Mouse (Mus musculus): ENCODE measurements around the gene Pon1. TPM values are rescaled to one million over a fixed set of nuclear protein-coding genes. Genes with fewer than 3 reads are reported as not detected.
A peak's percentile ranks its signal among the peaks of the same experiment; 100 is the strongest.

The Pon1 gene
- total RNA-seq, 2 experiments from 2014 or later: 0.45 TPM; not detected in 1

DNA sequence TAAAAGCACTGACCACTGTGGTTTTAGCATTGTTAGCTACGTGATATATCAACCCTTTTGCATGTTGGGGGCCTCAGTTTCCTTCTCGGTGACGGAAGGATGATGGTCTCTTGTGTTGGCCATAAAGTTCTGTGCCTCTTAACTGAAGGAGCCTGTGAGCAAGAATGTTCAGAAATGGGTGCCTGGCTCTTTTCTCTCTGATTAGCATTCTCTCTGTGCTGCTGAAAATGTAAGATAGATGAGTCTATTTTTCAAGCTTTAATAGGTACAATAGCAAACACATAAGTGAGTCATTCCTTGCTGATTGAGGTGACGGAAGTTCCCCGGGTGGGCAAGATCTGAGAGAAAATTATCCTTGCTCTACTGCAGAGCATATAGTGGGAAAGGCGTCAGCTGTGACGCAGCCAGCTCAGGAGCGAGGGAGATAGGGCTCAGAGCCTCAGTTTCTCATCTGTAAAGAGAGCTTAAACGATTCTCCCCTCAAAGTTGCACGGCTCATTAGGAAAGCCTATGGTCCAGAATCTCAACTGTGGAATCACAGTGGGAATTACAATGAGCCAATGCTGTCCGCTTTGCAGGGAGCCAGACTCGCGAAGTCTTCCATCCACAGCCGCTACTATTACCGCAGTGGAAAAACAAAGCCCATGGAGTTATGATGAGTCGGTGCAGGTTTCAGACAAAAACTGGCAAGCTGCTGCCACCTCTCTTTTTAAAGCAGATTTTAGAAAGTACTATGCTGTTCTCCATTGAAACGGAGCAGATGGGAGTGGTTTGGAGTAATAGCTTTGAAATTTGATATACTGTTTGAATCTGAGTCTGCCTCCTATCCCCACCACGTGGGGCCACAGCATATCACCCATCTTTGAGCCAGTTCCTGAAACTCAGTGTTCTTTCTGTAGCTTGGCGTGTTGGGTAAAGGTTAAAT, 15.5 kb downstream of the Pon1 start:
- no peak for DNase-seq

DNA sequence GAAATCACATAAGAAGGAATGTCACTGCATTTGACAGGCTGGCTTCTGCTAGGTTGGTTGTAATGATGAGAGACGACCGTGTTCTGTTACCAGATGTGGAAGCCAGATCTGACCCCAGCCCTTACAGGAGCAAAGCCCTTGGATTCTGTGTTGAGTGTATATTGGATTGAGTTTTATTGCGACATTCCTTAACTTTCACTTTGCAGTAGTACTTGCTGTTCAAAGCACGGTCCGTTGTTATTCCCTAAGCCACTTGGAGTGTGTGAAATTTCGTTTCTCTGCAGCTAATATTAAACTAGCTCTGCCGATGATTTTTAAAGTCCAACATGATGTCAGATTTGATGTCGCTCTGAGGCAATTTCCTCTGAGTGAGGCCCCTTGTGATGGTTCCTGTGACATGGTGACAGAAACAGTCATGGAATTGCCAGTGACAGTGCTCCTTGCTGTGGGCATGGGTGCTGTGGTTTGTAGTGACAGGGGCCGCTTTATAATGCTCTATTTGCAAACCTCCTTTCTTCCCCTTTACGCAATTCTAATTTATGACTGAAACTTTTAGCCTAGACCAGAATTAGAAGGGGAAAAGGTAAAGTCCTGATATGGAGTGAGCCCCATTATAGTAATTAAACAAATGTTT, 19.4 kb downstream of the Pon1 start:
- DNase-seq: no peak

DNA sequence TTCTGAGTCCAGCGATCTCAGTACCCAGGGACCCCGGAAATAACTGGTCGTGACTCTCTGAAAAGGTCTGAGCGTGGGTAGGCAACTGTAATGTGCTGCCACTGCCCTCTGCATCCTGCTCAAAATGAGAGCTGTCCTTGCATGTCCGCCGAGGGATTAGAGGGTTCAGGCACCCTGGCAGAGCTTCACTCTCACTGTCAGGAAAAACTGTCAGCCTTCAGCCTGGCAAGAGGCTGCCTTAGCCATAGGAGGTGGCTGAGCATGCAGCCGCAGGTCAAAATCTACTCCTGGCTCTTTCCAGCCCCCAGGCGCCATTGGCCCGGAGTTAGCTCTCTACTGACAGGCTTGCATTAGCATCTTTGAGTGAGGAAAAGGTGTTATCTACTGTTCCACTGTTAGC, 21.2 kb downstream of the Pon1 start:
- DNase-seq: no peak

DNA sequence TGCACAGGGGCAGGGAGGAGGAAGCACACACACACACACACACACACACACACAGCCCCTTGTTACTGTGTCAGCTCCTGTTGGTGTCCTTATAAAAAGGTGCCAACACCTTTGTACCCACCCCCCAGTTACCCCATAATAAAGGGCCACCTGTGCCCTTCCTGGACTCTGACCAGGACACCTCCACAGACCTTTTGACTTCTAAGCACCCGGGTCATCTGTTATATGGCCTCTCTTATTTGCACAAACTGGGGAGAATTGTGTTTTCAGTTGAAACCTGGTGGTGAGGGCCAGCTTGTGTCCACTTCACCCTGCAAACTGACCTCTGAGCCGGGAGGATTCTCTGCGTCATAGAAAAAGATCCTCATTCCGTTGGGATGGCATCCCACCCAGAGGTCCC, 22.3 kb downstream of the Pon1 start:
- DNase-seq: no peak

DNA sequence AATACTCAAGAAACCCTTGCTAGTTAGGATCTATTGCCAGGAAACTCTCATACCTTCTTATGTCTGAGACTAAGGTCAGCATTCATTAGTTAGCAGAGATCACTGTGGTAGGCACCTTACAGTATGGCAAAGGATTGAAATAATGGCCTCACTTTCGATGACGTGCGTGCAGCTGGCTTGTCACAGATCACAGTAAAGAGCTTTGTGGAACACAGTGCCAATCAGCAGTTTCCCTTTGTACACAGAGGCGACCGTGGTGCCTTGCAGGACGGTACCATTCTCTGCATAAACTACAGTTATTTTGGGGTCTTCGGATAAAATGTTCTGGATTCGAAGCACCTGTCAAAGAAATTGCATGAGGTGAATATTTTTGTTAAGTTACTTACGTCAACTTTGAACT, 25.6 kb downstream of the Pon1 start:
- DNase-seq: no peak

DNA sequence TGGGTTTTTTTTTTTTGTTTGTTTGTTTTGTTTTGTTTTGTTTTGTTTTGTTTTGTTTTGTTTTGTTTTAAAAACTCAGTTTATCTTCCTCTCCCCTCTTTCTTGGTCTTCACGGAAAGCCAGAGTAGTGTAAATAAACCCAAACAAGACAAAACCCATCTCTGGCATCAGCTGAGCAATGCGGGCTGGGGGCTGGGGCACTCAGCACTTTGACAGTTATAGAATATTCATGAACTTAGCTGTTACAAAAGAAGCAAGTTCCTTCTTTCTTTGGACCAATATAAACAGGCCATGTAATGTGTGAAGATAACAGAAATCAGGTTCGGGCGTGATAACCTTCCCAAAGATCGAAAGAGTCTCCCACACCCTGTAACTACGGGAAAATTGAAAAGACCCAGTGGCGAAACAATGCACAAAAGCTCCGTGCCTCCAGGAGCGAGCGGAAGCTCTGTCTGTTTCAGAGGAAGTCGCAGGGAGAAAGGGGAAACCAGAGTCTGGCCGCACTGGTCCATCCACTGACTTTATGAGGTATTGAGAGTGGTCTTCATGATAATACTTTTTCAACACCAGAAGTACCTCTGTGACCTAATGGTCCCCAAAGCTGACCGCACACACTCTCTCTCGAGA, 26.6 kb downstream of the Pon1 start:
- DNase-seq: no peak

GRCm38 (mm10) chr6:5164855-5165254, 28.9 kb downstream of the Pon1 start:
- no peak for DNase-seq

DNA sequence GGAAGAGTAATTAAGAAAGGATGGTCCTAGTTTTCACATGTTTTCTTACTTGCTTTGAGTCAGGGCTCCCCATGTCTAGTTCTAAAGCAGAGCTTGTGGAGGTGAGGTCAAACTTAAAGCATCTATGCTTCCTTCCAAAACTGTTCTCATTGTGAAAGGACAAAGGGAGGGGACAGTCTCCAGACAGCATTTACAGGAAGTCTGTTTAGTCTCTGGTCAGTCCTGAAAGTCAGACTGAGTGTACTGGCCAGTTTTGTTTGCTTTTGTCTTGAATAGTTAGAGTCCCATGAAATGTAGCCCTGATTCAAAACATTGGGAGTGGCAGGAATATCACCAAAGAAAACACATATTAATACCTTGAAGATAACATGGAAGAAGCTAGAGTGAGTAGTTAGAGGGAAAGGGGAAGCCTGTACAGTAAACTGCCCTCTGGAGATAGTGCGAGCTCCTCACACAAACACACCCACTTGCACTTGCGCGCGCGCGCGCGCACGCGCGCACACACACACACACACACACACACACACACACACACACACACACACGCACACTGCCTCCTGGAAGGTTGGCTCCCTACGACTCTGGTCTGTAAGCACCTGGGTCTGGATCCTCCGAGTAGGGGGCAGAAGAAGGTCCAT, 30.1 kb downstream of the Pon1 start:
- DNase-seq: no peak

GRCm38 (mm10) chr6:5162052-5162451, 31.7 kb downstream of the Pon1 start:
- DNase-seq: no peak

- no peak for DNase-seq
Measured at GRCm38 (mm10) chr6:5159385-5159791, 34.4 kb downstream of the Pon1 start.

DNA sequence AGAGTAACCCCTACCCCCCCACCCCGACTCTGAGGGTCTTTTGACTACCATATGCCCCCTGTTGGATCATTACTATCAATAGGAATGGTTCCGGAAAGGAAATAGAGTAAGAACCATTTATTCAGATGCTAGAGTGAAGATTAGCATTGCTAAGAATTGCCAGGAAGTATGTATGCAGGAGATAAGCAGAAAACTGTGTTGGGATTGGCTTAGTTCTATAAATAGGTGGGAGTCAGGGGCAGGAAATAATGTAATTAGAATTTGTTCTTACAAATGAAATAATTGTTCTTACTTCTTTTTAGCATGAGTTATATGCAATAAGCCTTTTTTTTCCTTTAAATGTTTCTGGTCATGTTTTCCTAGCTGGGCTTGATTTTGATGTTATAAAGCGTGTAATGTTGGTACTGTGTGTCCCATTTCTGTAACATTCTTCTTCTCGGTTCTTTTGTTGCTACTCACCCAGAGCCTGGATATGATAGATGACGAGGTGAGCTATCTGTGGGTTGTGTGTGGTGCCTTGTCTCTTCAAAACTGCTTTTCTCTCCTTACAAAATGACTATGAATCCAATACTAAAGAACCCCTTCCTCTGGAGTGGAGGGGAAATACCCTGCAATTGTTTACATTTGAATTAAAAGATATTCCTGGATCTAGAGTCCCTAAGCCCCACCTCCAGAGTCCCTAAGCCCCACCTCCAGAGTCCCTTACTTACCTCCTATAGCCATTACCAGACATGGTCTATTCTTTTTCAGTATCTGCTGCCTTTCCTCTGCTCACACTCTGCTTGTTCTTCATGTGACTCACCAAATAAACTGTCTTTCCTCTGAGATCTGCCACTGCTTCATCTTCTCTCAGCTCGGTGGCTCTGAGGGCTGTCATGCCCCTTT, 37.0 kb downstream of the Pon1 start:
- no peak for DNase-seq

- DNase-seq: no peak
Measured at GRCm38 (mm10) chr6:5155313-5155927, 38.3 kb downstream of the Pon1 start.

DNA sequence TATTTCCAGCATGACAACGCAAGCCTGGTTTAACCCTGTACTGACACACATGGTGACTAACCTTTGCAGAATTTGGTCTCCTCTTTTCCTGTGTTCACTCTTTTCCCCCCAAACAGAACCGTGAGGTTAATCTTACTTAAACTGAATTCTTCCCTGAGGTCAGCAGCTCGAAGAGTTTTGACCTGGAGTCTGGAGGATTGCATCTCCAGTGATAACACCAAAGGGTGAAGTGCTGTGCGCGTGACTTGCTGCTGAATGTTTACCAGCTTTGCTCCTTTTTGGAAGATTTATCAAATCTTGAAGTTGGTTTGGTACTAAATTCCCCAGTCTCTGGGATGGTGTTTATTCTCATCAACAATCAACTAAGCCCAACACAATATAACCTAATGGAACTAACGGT, 39.0 kb downstream of the Pon1 start:
- DNase-seq: no peak

GRCm38 (mm10) chr6:5152185-5152584, 41.6 kb downstream of the Pon1 start:
- DNase-seq: no peak

DNA sequence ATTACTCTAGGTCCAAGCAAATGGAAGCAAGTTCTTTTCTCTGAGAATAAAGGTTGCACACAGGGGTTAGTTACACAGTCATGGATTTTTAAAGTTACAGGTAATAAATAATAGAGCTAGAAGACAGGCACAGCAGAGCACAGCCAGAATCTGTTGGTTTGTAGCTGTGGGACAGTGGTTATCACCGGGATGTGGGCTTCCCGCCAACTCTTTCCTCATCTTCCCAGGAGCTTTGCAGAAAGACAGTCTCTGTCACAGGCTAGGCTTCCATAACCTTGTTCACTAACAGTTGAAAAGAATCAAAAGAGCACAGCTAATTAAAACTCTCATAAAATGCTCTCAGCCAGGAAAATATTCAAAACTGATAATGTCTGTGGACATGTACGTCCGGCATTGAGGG, 42.6 kb downstream of the Pon1 start:
- peak; percentile 26 for DNase-seq

DNA sequence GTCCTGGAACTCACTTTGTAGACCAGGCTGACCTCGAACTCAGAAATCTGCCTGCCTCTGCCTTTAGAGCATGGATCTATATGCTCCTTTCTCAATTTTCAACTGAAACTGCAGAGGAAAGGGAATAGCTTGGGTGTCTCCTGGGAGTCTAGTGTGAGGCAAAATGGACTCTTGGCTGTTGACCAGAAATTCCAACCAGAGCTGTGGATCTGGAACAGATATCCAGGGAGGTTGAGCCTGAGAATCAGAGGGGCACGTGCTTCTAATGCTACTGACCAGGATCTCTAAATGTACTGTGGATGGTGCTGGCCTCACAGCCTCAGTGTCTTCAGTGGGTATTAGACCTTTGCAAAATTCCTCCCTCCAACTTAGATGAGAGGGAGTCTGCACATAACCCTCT, 43.8 kb downstream of the Pon1 start:
- DNase-seq: no peak

DNA sequence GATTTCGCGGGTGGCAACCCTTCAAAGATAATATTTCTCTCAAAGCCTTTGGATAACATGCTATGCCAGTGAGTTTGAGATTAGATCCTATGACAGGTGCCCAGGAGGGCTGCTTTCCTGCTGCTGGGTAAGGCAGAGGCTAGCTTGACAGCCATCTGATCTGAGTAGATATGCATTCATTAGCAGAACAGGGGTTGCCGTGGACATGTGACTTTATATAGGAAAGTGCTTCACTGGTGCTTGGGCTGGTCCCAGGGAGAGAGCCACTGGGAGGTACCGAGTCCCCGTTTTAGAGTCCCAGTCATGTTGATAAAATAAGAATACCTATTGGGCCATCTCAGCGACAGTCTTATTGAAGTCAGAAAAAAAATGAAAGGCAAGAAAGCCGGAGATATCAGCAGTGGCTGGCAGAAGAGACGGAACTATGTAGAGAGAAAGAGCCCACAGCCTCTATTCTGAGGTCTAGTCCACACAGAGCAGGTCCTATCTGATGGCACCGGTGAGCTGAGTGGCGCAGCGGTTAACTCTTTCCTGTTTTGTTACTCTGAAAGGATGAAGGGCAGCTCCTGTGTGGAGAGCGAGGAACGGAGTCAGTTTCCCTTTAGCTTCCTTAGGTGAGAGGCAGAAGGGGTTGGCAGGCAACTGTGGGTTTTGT, 46.1 kb downstream of the Pon1 start:
- DNase-seq: no peak

DNA sequence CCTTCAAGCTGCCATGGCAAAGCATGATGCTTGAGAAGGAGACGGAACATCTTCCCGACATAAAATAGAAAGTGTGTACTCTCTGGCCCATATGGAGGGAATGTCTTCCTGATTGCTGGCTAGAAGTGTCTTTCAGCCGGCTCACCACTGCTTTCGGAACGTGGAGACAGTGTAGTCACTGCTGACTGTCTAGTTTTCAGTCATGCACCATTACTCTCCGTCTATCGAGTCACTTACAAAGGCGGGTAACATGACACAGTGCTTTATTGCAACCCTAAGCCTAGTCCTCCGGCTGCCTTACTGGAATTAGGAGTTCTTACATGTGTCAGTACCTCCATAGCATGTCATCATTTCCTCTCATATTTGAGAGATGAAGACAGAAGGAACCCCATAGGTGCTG, 54.1 kb downstream of the Pon1 start:
- no peak for DNase-seq

GRCm38 (mm10) chr6:5138875-5139631, 54.7 kb downstream of the Pon1 start:
- DNase-seq: no peak

GRCm38 (mm10) chr6:5136046-5136445, 57.7 kb downstream of the Pon1 start:
- DNase-seq: no peak

Measured in gastrocnemius, postnatal 10 days (tissue).